Mouse (Mus musculus): ENCODE measurements around the gene Arhgap42. TPM values are rescaled to one million over a fixed set of nuclear protein-coding genes. Genes with fewer than 3 reads are reported as not detected.
A peak's percentile ranks its signal among the peaks of the same experiment; 100 is the strongest.

The Arhgap42 gene
- polyA plus RNA-seq, 1 experiment from 2014 or later: 23.9 TPM

GRCm38 (mm10) chr9:9114266-9114665, 124.6 kb downstream of the Arhgap42 start:
- WGBS: 76% methylated on average over 3 of the region's 3 CpGs

GRCm38 (mm10) chr9:9113847-9114246, 125.1 kb downstream of the Arhgap42 start:
- Histone ChIP-seq H3K4me3 (no peak overlapping the region), H3K27me3 (no peaks in the 10 kb centered on the region), H3K9me3 (no peaks in the 10 kb centered on the region), H3K9ac (no peak overlapping the region), H3K4me2 (no peak overlapping the region), H3K36me3 (no peaks in the 10 kb centered on the region), H3K27ac (no peak overlapping the region), H3K4me1 (replicated peaks) (no peaks in the 10 kb centered on the region)
- WGBS: 87% methylated on average over 1 of the region's 1 CpGs
- ATAC-seq (ENCODE audit: low FRiP score): no peak

More at GRCm38 (mm10) chr9:9114266-9114665, 124.6 kb downstream of the Arhgap42 start:
- Histone ChIP-seq H3K36me3 (no peaks in the 10 kb centered on the region), H3K27ac (no peak overlapping the region), H3K9ac (no peak overlapping the region), H3K27me3 (no peaks in the 10 kb centered on the region), H3K9me3 (no peaks in the 10 kb centered on the region), H3K4me3 (no peak overlapping the region), H3K4me1 (replicated peaks) (no peaks in the 10 kb centered on the region), H3K4me2 (no peak overlapping the region)
- no peak for ATAC-seq (ENCODE audit: low FRiP score)

- WGBS: 91% methylated on average over 4 of the region's 4 CpGs
- Histone ChIP-seq H3K27me3 (no peaks in the 10 kb centered on the region), H3K36me3 (no peaks in the 10 kb centered on the region), H3K27ac (no peak overlapping the region), H3K9ac (no peak overlapping the region), H3K9me3 (no peaks in the 10 kb centered on the region), H3K4me3 (no peak overlapping the region), H3K4me2 (no peak overlapping the region), H3K4me1 (replicated peaks) (no peaks in the 10 kb centered on the region)
- no peak for ATAC-seq (ENCODE audit: low FRiP score)
Measured at GRCm38 (mm10) chr9:9112921-9113320, 126.0 kb downstream of the Arhgap42 start.

GRCm38 (mm10) chr9:9107697-9108096, 131.2 kb downstream of the Arhgap42 start:
- H3K9me3 ChIP-seq: no peaks in the 10 kb centered on the region
- H3K4me3 ChIP-seq: no peak overlapping the region
- H3K27ac ChIP-seq: no peak overlapping the region
- no peaks in the 10 kb centered on the region for H3K36me3 ChIP-seq
- no peak for ATAC-seq (ENCODE audit: low FRiP score)
- H3K27me3 ChIP-seq: no peaks in the 10 kb centered on the region
- H3K4me1 ChIP-seq (replicated peaks): no peaks in the 10 kb centered on the region
- no peak overlapping the region for H3K4me2 ChIP-seq
- H3K9ac ChIP-seq: no peak overlapping the region

GRCm38 (mm10) chr9:9104761-9105160, 134.1 kb downstream of the Arhgap42 start:
- 87% methylated on average over 3 of the region's 3 CpGs for WGBS
- Histone ChIP-seq H3K27me3 (no peaks in the 10 kb centered on the region), H3K4me3 (no peak overlapping the region), H3K4me1 (replicated peaks) (no peaks in the 10 kb centered on the region), H3K36me3 (no peaks in the 10 kb centered on the region), H3K9me3 (no peaks in the 10 kb centered on the region), H3K9ac (no peak overlapping the region), H3K4me2 (no peak overlapping the region), H3K27ac (no peak overlapping the region)
- ATAC-seq (ENCODE audit: low FRiP score): no peak

GRCm38 (mm10) chr9:9102158-9102514, 136.8 kb downstream of the Arhgap42 start:
- no peak for ATAC-seq (ENCODE audit: low FRiP score)
- H3K4me2 ChIP-seq: no peak overlapping the region

GRCm38 (mm10) chr9:9101482-9102157, 137.3 kb downstream of the Arhgap42 start:
- Histone ChIP-seq H3K4me2 (no peak overlapping the region), H3K4me1 (replicated peaks) (no peaks in the 10 kb centered on the region), H3K9ac (no peak overlapping the region), H3K27me3 (no peaks in the 10 kb centered on the region), H3K4me3 (no peak overlapping the region), H3K9me3 (no peaks in the 10 kb centered on the region), H3K36me3 (no peaks in the 10 kb centered on the region), H3K27ac (no peak overlapping the region)
- ATAC-seq (ENCODE audit: low FRiP score): peak; percentile 46; the same call in 1 of the 2 replicates
- WGBS: 76% methylated on average over 12 of the region's 12 CpGs

More at GRCm38 (mm10) chr9:9102158-9102514, 136.8 kb downstream of the Arhgap42 start:
- Histone ChIP-seq H3K27me3 (no peaks in the 10 kb centered on the region), H3K27ac (no peak overlapping the region), H3K4me3 (no peak overlapping the region), H3K9ac (no peak overlapping the region), H3K36me3 (no peaks in the 10 kb centered on the region), H3K4me1 (replicated peaks) (no peaks in the 10 kb centered on the region), H3K9me3 (no peaks in the 10 kb centered on the region)
- 98% methylated on average over 2 of the region's 2 CpGs for WGBS

- Histone ChIP-seq H3K9ac (no peak overlapping the region), H3K4me3 (no peak overlapping the region), H3K4me1 (replicated peaks) (no peaks in the 10 kb centered on the region), H3K9me3 (no peaks in the 10 kb centered on the region), H3K27me3 (no peaks in the 10 kb centered on the region), H3K36me3 (no peaks in the 10 kb centered on the region), H3K27ac (no peak overlapping the region), H3K4me2 (no peak overlapping the region)
- WGBS: 80% methylated on average over 4 of the region's 4 CpGs
- ATAC-seq (ENCODE audit: low FRiP score): no peak
Measured at GRCm38 (mm10) chr9:9101055-9101454, 137.8 kb downstream of the Arhgap42 start.

GRCm38 (mm10) chr9:9097835-9098234, 141.1 kb downstream of the Arhgap42 start:
- H3K4me1 ChIP-seq (replicated peaks): no peaks in the 10 kb centered on the region
- no peaks in the 10 kb centered on the region for H3K27me3 ChIP-seq
- H3K4me3 ChIP-seq: no peak overlapping the region
- H3K9ac ChIP-seq: no peak overlapping the region
- no peak for ATAC-seq (ENCODE audit: low FRiP score)
- H3K4me2 ChIP-seq: no peak overlapping the region
- 95% methylated on average over 4 of the region's 4 CpGs for WGBS
- no peaks in the 10 kb centered on the region for H3K36me3 ChIP-seq
- H3K27ac ChIP-seq: no peak overlapping the region
- no peaks in the 10 kb centered on the region for H3K9me3 ChIP-seq

- Histone ChIP-seq H3K9ac (no peak overlapping the region), H3K27me3 (no peaks in the 10 kb centered on the region), H3K4me1 (replicated peaks) (no peaks in the 10 kb centered on the region), H3K4me2 (no peak overlapping the region), H3K27ac (no peak overlapping the region), H3K9me3 (no peaks in the 10 kb centered on the region), H3K36me3 (no peaks in the 10 kb centered on the region), H3K4me3 (no peak overlapping the region)
- no peak for ATAC-seq (ENCODE audit: low FRiP score)
- WGBS: 98% methylated on average over 1 of the region's 1 CpGs
Measured at GRCm38 (mm10) chr9:9096761-9097160, 142.1 kb downstream of the Arhgap42 start.

- Histone ChIP-seq H3K4me3 (no peak overlapping the region), H3K27me3 (no peaks in the 10 kb centered on the region), H3K4me1 (replicated peaks) (no peaks in the 10 kb centered on the region), H3K9ac (no peak overlapping the region), H3K9me3 (no peaks in the 10 kb centered on the region), H3K4me2 (no peak overlapping the region), H3K36me3 (no peaks in the 10 kb centered on the region), H3K27ac (no peak overlapping the region)
- ATAC-seq (ENCODE audit: low FRiP score): no peak
- 65% methylated on average over 1 of the region's 1 CpGs for WGBS
Measured at GRCm38 (mm10) chr9:9093096-9093495, 145.8 kb downstream of the Arhgap42 start.

GRCm38 (mm10) chr9:9083441-9083840, 155.5 kb downstream of the Arhgap42 start:
- WGBS: 81% methylated on average over 2 of the region's 2 CpGs
- no peaks in the 10 kb centered on the region for H3K4me1 ChIP-seq (replicated peaks)
- no peak for ATAC-seq (ENCODE audit: low FRiP score)

GRCm38 (mm10) chr9:9052920-9053319, 186.0 kb downstream of the Arhgap42 start:
- no peaks in the 10 kb centered on the region for H3K27me3 ChIP-seq
- H3K9ac ChIP-seq: no peak overlapping the region
- H3K27ac ChIP-seq: no peak overlapping the region
- H3K4me2 ChIP-seq: no peak overlapping the region
- ATAC-seq (ENCODE audit: low FRiP score): no peak
- H3K4me1 ChIP-seq (replicated peaks): no peaks in the 10 kb centered on the region; the same call in 1 of the 2 replicates
- 0 out of 2 replicates have a peak, but pooled peaks cover 3% of the 10 kb centered on the region for H3K36me3 ChIP-seq
- no peaks in the 10 kb centered on the region for H3K9me3 ChIP-seq
- no peak overlapping the region for H3K4me3 ChIP-seq

More at GRCm38 (mm10) chr9:9083441-9083840, 155.5 kb downstream of the Arhgap42 start:
- Histone ChIP-seq H3K9me3 (no peaks in the 10 kb centered on the region), H3K9ac (no peak overlapping the region), H3K27me3 (no peaks in the 10 kb centered on the region), H3K27ac (no peak overlapping the region), H3K36me3 (no peaks in the 10 kb centered on the region), H3K4me3 (no peak overlapping the region), H3K4me2 (no peak overlapping the region)
